In the genomic region with DNA sequence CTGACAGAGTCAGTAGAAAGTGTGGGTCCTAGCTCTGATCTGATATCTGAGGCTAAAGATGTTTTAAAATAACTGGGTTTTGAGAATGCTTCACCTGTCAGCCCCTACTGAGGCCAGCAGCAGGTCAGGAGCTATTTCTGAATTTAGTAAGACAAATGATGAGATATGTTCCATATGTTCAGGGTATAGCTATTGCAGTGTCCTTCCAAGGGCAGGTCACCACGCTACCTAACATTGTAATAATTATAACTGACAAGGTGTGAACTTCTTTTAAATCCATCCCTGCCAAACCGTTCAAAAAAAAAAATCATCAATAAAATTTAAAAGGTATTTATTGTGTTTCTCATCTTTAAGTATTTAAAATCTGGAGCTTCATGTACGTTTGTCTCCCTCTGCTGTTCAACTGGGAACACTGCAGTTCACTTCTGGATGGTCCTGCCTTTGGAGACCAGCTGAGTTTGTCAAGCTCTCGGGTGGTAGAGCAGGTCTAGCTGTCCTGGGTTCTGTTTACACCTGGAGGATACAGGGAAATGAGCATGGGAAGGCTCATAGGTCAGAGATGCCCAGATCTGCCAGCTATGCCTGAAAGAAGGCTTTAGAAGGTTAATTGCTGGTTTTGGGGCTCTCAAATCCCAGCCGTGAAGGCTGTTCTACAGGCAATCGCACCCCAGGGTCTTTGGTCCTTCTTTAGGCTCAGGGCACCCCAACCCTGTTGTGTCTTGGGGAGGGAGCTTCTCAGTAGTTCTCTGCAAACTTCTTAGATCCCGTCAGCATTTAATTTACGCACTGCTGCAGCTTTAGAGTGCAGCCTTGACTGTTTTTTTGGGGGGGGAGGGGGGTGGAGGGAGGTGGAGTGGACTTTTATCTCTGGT, we compare ENCODE assay signal across 8 mouse cellular contexts. TPM values are rescaled to one million over a fixed set of nuclear protein-coding genes. Genes with fewer than 3 reads are reported as not detected.
DNase-seq lines count a peak whose midpoint lies in the region; ATAC-seq and TF ChIP-seq lines count a peak whose summit lies in the region.

No protein-coding gene starts in this region.

- 37% methylated on average over 8 of the region's 8 CpGs for WGBS in liver, adult 2 months
- 32% methylated on average over 8 of the region's 8 CpGs for WGBS in liver, embryonic 11.5 days
- WGBS in forebrain, embryonic 10.5 days: 45% methylated on average over 8 of the region's 8 CpGs
- 42% methylated on average over 8 of the region's 8 CpGs for WGBS in hindbrain, postnatal 0 days

- H3K27ac ChIP-seq in liver, adult 2 months (replicated peaks; ENCODE audit: insufficient read depth, low read depth, low read length): no peak overlapping the region
- H3K27ac ChIP-seq in liver, embryonic 11.5 days (ENCODE audit: low read depth, low read length): no peak overlapping the region
- no peak overlapping the region for H3K27ac ChIP-seq in forebrain, embryonic 10.5 days
- H3K27ac ChIP-seq in hindbrain, postnatal 0 days: no peak overlapping the region

- H3K9me3 ChIP-seq in liver, embryonic 11.5 days (ENCODE audit: control insufficient read depth, low read length): no peaks in the 10 kb centered on the region
- 0 out of 2 replicates have a peak, but pooled peaks cover 2% of the 10 kb centered on the region for H3K9me3 ChIP-seq in forebrain, embryonic 10.5 days
- H3K9me3 ChIP-seq in hindbrain, postnatal 0 days (ENCODE audit: low read length): no peaks in the 10 kb centered on the region

- no peak overlapping the region for H3K9ac ChIP-seq in liver, adult 2 months (ENCODE audit: low read depth, low read length)
- H3K9ac ChIP-seq in liver, embryonic 11.5 days (ENCODE audit: low read depth, low read length): no peak overlapping the region
- H3K9ac ChIP-seq in hindbrain, postnatal 0 days (replicated peaks; ENCODE audit: low read length): no peak overlapping the region

- H3K4me1 ChIP-seq in liver, adult 2 months (ENCODE audit: control insufficient read depth, insufficient read depth, low read length): no peaks in the 10 kb centered on the region
- no peaks in the 10 kb centered on the region for H3K4me1 ChIP-seq in liver, embryonic 11.5 days (replicated peaks; ENCODE audit: control insufficient read depth, insufficient read depth, low read length)
- H3K4me1 ChIP-seq in forebrain, embryonic 10.5 days: 0 out of 2 replicates have a peak, but pooled peaks cover 5% of the 10 kb centered on the region
- no peaks in the 10 kb centered on the region for H3K4me1 ChIP-seq in hindbrain, postnatal 0 days (ENCODE audit: insufficient read depth, low read length)

- no peak for TF ChIP-seq POLR2A in liver, adult 2 months (IDR thresholded peaks at IDR 0.05; ENCODE audit: extremely low read depth, insufficient read depth, low read length)

- DNase-seq in liver, adult 2 months (ENCODE audit: extremely low read depth, low read depth, low spot score): peak; percentile 61
- no peak for DNase-seq in liver, embryonic 11.5 days (ENCODE audit: low spot score)
- peak; percentile 24 for DNase-seq in c-Kit-negative CD71-positive TER-119-positive erythroid progenitor cells, embryonic 14.5 days (ENCODE audit: low read depth, low spot score)
- DNase-seq in forebrain, embryonic 10.5 days (ENCODE audit: extremely low spot score, low spot score): peak; percentile 32
- peak; percentile 86 for DNase-seq in hindbrain, postnatal 0 days (ENCODE audit: low spot score)
- peak; percentile 75 for DNase-seq in left cerebral cortex, postnatal 14 days (ENCODE audit: low spot score in 2 of 2)
- DNase-seq in telencephalon, adult 2 months (ENCODE audit: low read depth, low spot score): peak; percentile 62

- no peaks in the 10 kb centered on the region for H3K79me2 ChIP-seq in liver, adult 2 months (ENCODE audit: control insufficient read depth, insufficient read depth, low read length)

- ATAC-seq in liver, embryonic 11.5 days (replicated peaks; ENCODE audit: low FRiP score): no peak
- ATAC-seq in hindbrain, postnatal 0 days: peak; percentile 69
- peak; percentile 58 for ATAC-seq in monocyte, adult 5-6 weeks (replicated peaks; ENCODE audit: insufficient number of reproducible peaks, low FRiP score, low TSS enrichment, poor library complexity, severe bottlenecking)

- no peaks in the 10 kb centered on the region for H3K36me3 ChIP-seq in liver, adult 2 months (ENCODE audit: control insufficient read depth, insufficient read depth, low read length)
- no peaks in the 10 kb centered on the region for H3K36me3 ChIP-seq in liver, embryonic 11.5 days (ENCODE audit: control insufficient read depth, insufficient read depth, low read length)
- H3K36me3 ChIP-seq in forebrain, embryonic 10.5 days (replicated peaks): no peaks in the 10 kb centered on the region
- H3K36me3 ChIP-seq in hindbrain, postnatal 0 days (ENCODE audit: insufficient read depth, low read length): no peaks in the 10 kb centered on the region

- intact Hi-C loops in left cerebral cortex, postnatal 14 days (cut with DNase I): loop anchor here (1.0 kb wide), 1 partner anchor 99 kb away; no protein-coding TSS in a partner anchor

- TF ChIP-seq CTCF in liver, adult 2 months (IDR thresholded peaks at IDR 0.05; ENCODE audit: low read depth, low read length): peak; percentile 54
- TF ChIP-seq CTCF in hindbrain, postnatal 0 days (IDR thresholded peaks at IDR 0.05; ENCODE audit: low read depth): peak; percentile 90

- H3K4me3 ChIP-seq in liver, adult 2 months (ENCODE audit: insufficient read depth, low read depth, low read length): no peak overlapping the region
- no peak overlapping the region for H3K4me3 ChIP-seq in liver, embryonic 11.5 days (ENCODE audit: low read depth, low read length)
- no peak overlapping the region for H3K4me3 ChIP-seq in forebrain, embryonic 10.5 days
- H3K4me3 ChIP-seq in hindbrain, postnatal 0 days (ENCODE audit: low read length): no peak overlapping the region

- no peak overlapping the region for H3K4me2 ChIP-seq in liver, embryonic 11.5 days
- no peak overlapping the region for H3K4me2 ChIP-seq in hindbrain, postnatal 0 days (ENCODE audit: low read depth, low read length)

- H3K27me3 ChIP-seq in liver, adult 2 months (ENCODE audit: control insufficient read depth, insufficient read depth, low read length): no peaks in the 10 kb centered on the region
- H3K27me3 ChIP-seq in liver, embryonic 11.5 days (replicated peaks; ENCODE audit: control insufficient read depth, insufficient read depth, low read length): no peaks in the 10 kb centered on the region
- H3K27me3 ChIP-seq in forebrain, embryonic 10.5 days (ENCODE audit: poor library complexity, severe bottlenecking): no peaks in the 10 kb centered on the region
- H3K27me3 ChIP-seq in hindbrain, postnatal 0 days (ENCODE audit: insufficient read depth, low read length): no peaks in the 10 kb centered on the region

RNA-seq across cellular contexts. Expression of a gene that starts 47.7 kb away (rescaled TPM):
- 56.2 and 69.3 TPM in 2 replicates for total RNA-seq in liver, adult 2 months (2014; rRNA removed)
- 45.8 and 50.7 TPM in 2 replicates for polyA plus RNA-seq in liver, adult 2 months (2012; rRNA removed)
- polyA plus RNA-seq in liver, embryonic 11.5 days (2014; fragmentation: Nextera tagmentation; extraction: Ambion mirVana): 9.0 and 13.4 TPM in 2 replicates
- polyA plus RNA-seq in forebrain, embryonic 10.5 days (2016; fragmentation: Nextera tagmentation; extraction: Ambion mirVana): 5.1 and 5.9 TPM in 2 replicates
- total RNA-seq in hindbrain, postnatal 0 days (2014; rRNA removed): 31.1 and 40.0 TPM in 2 replicates
- polyA plus RNA-seq in hindbrain, postnatal 0 days (2015; fragmentation: Nextera tagmentation; extraction: Ambion mirVana): 45.2 and 46.0 TPM in 2 replicates
- 10 to 100 TPM; 22.6 to 24.8 TPM for total RNA-seq in left cerebral cortex, postnatal 14 days (2021)
- 248 to 540 TPM (median 441 TPM) in 3 replicates for total RNA-seq in monocyte, adult 5-6 weeks (2017)

RNA-seq across cellular contexts. Expression of a gene that starts 57.2 kb away (rescaled TPM):
- 5.9 and 10.0 TPM in 2 replicates for total RNA-seq in liver, adult 2 months (2014; rRNA removed)
- polyA plus RNA-seq in liver, adult 2 months (2012; rRNA removed): 0.59 and 0.61 TPM in 2 replicates
- 1.9 and 2.8 TPM in 2 replicates for polyA plus RNA-seq in liver, embryonic 11.5 days (2014; fragmentation: Nextera tagmentation; extraction: Ambion mirVana)
- 140 and 229 TPM in 2 replicates for polyA plus RNA-seq in forebrain, embryonic 10.5 days (2016; fragmentation: Nextera tagmentation; extraction: Ambion mirVana)
- total RNA-seq in hindbrain, postnatal 0 days (2014; rRNA removed): 708 and 750 TPM in 2 replicates
- 3,353 and 3,880 TPM in 2 replicates for polyA plus RNA-seq in hindbrain, postnatal 0 days (2015; fragmentation: Nextera tagmentation; extraction: Ambion mirVana)
- total RNA-seq in left cerebral cortex, postnatal 14 days (2021): 100 to 1,000 TPM; 162 to 165 TPM
- total RNA-seq in monocyte, adult 5-6 weeks (2017): 1.4 TPM in 1 of 3 replicates, not detected in the others

Comparison
In these comparisons a context has a peak if more than half of its experiments do, and no peak if none do; other contexts are left out.
1. RNA of a gene that starts 57.2 kb away (total RNA-seq): 708 to 750 TPM in hindbrain, postnatal 0 days and 162 to 165 TPM in left cerebral cortex, postnatal 14 days; 5.9 to 10.0 TPM in liver, adult 2 months and 1.4 TPM in monocyte, adult 5-6 weeks; every median in the first group is over 10 times any median in the second.